Mouse (Mus musculus): ENCODE measurements at regions not wholly inside any gene's neighbourhood (a gene's known extent, or its start where the extent isn't known, plus 50 kb on each side); places are given as distances from the start of the nearest gene placed in this dataset.

DNA sequence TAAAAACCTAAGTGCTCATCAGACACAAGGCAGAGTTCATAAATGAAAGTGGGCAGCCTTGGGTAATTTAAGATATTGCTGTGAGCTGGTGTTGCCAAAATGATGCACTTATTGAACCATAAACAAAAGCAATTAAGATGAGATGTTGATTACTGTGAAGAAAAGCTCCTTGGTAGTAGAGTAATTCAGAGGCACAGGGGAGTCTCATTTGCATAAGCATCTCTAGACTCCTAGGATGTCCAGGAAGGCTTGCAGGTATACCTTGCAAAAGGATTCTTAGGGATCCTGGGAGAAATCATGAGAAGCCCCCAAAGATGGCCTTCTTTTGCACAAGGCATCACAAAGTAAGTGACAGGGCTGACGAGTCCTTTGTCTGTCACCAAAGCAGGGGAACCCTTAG lies 640.5 kb upstream of the Cdh11 start:
- TF ChIP-seq CTCF (IDR thresholded peaks at IDR 0.05; ENCODE audit: low read depth) (no peak), EP300 (IDR thresholded peaks at IDR 0.05; ENCODE audit: low read depth) (no peak)
